Mouse (Mus musculus) erythroblast, adult 5-6 weeks (primary cell): ENCODE measurements around the gene Eya3. TPM values are rescaled to one million over a fixed set of nuclear protein-coding genes. Genes with fewer than 3 reads are reported as not detected.
"Not testable (repeated sequence)": the region's sequence is repeated elsewhere in the genome, so short reads cannot be mapped to it uniquely, and the experiment has no call there.

Experiments used
- ATAC-seq: replicated peaks from 2 replicates; pipeline ENCODE4 v1.8.0; 2016; ENCODE audit warnings: moderate number of reproducible peaks, mild to moderate bottlenecking, moderate TSS enrichment, inconsistent platforms; ENCODE audit not compliant: poor library complexity, low FRiP score, severe bottlenecking
- total RNA-seq, 2 experiments: library from RNA; stranded (forward) in 1 of 2; stranded (reverse) in 1 of 2; fragments of 150-400 nt in 1 of 2; fragments of 200-764, 138-1000 nt in 1 of 2; gene quantifications; 2 replicates each; pipeline versions ENCODE4 v1.2.3 to v1.2.4; 2015 to 2017; ENCODE audit warnings: low replicate concordance in 2 of 2

Eya3 gene
- total RNA-seq, 2 experiments from 2014 or later = 25.6 to 34.6 TPM

DNA sequence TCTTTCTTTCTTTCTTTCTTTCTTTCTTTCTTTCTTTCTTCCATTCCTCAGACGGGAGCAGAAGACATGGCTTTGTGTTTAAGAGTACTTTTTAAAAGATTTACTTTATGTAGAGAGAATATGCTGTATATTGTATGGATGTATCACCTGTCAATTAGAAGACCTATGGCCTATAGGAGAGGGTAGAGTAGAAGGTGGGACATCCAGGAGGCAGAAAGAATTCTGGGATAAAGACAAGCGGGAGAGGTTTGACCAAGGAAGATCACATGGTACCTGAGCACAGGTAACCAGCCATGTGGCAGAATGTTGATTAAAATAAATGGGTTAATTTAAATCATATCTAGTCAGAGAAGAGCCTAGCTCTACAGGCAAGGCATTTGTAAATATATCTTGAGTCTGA is 96.0 kb downstream of the Eya3 start:
- ATAC-seq = no peak

- ATAC-seq = no peak
These were observed 96.6 kb downstream of the Eya3 start for GRCm38 (mm10) chr4:132735389-132735788.

- ATAC-seq = no peak
These were observed 97.1 kb downstream of the Eya3 start for GRCm38 (mm10) chr4:132735894-132736293.

- not testable (repeated sequence) for ATAC-seq
These were observed 98.4 kb downstream of the Eya3 start for GRCm38 (mm10) chr4:132737154-132737553.

- no peak for ATAC-seq
These were observed 102.7 kb downstream of the Eya3 start for GRCm38 (mm10) chr4:132741491-132741890.

DNA sequence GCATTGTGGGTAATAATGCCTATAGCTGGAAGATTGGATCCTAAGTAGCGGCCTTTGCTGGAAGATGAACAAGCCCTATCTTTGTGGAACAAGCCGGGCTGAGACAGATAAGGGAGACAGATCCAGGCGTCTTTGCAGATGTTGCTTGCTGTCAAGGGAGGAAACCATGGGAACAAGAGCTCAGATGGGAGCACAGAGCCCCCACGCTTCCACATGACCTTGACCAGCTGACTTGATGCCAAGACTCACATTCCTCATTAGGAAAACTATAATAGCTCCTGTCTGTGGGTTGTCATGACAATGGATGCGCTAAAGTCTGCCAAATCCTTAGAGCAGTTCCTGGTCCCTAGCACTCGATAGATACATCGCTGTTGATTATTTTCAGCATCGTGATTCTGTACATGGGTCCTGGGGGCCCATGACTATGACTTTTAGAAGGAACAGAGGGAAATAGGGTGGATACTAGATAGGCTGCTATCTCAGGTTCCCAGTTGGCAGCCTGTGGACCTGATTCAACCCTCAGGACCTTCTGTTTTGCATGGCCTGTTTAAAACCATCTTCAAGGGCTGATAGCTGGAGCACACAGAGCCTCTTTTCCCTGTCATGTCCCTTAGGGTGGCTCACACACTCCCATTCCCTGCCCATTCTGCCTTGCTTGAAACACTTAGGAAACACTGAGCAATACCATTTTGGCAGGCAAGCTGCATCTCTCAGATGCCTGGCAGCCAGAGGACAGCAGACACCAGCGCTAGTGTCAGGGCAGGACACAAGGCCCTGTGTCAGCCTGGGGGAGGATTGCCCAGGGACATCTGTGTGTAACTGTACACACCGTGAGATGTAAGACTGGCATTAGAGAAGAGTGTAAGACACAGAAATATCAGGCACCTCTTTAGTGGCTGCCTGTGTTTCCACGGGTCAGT is 105.5 kb downstream of the Eya3 start:
- ATAC-seq = no peak

DNA sequence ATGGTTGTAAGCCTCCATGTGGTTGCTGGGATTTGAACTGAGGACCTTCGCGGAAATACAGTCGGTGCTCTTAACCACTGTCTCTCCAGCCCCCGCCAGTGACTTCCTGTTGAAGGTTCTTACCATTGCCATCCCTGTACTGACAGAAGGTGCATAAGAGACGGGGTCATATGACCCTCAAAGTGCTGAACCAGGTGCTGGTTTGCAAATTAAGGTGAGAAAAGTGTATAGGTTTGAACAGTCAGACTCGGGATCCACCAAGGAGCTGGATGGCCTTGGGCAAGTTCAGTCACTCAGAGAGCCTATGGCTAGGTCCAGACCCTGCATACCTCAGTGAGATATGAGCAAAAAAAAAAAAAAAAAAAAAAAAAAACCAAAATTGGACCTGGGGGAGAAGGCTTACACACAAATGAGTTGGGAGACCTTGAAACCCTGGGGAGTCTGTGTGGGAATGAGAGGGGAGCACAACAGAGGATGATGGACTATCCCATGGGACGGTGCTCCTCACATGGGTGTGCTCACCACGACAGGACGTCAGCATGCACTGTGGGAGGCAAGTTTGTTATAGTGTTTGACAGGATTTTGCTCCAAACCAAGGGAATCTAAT is 108.2 kb downstream of the Eya3 start:
- ATAC-seq = 0 out of 2 replicates have a peak, but pooled peaks have one; percentile 16

DNA sequence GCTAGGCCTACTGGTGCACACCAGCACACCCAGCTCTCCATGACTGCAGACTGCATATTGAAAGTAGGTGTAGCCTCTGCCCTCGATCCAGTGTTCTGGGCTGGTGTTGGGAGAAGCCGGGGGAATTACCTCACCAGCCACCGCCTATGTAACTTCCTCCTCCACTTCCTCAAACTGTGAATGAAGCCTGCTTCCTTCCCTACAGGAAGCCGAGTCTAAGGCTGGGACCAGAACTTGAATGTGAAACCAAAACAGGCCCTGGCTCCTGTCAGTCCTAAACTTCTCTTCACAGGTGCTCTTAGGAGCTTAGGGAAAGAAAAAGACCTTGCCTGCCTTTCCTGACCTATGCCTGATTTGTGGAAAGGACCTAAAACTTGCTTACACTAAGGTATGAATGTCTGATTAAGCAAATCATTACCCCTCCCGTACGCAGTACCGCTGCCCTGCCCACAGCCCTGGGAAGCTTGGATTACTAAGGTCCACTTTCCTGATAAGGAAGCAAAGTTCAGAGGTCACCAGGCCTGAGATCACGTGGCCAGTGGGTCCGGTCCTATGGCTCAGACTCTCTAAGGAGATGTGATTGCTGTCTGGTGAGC is 109.0 kb downstream of the Eya3 start:
- 0 out of 2 replicates have a peak, but pooled peaks have one; percentile 31 for ATAC-seq

DNA sequence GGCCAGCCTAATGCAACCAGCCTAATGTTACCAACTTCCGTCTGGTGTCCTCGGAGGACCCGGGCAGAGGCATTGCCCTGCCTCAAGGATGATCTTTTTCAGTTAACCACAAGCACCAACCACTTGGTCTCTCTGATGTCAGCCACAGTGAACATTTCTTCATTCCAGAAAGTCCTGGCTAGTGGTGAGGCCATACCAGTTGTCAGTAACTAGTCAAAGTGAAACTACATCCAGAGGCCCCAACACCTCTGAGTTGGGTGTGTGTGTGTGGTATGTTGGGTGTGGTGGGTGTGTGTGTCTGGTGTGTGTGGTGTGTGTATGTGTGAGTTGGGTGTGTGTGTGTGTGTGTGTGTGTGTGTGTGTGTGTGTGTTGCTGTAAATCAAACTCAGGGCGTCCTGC is 110.0 kb downstream of the Eya3 start:
- ATAC-seq = no peak

GRCm38 (mm10) chr4:132749258-132749982 is 110.6 kb downstream of the Eya3 start:
- no peak for ATAC-seq

- ATAC-seq = no peak
These were observed 114.2 kb downstream of the Eya3 start for GRCm38 (mm10) chr4:132752992-132753391.

DNA sequence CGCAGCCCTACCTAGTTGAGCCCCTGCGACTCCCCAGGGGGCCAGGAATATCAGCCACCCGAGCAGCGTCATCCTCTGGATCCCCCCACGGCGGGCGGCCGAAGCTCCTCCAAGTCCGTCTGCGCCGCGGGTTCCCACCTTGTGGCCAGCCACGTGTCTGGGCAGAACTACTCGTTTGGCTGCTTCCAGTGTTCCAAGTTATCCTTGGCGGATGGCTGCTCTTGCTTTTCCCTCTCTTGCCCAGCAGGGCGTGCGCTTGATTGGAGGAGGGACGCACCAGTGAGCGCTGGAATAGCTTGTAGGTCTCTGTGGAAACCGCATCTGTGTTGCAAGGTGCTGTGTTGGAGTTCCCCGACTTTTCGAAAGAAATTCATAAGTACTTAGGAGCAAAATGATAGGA is 118.2 kb downstream of the Eya3 start, which contains the start of gene Smpdl3b:
TSS of gene Smpdl3b (minus strand) at position 279 of the 400 bp plus-strand sequence.
- no peak for ATAC-seq

GRCm38 (mm10) chr4:132757633-132758351 is 119.0 kb downstream of the Eya3 start:
- ATAC-seq = no peak

DNA sequence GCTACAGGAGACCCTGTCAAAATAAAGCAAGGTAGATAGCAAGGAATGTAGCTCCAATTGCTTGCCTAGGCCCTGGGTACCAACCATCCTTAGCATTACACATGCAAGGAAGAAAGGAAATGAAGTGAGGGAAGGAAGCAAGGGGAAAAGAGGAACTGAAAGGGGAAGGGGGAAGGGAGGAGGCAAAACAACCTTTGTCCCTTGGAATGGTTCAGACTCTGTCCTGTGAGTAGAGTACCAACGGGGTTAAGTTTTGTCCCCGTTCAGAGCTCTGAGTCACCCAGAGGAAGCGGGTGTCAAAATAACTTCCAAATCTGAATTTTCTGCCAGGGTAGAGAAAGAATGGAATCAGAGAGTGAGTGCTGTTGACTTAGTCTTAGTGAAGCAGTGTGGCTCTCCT is 121.5 kb downstream of the Eya3 start:
- ATAC-seq = no peak

- no peak for ATAC-seq
These were observed 123.8 kb downstream of the Eya3 start for GRCm38 (mm10) chr4:132762602-132763001.

GRCm38 (mm10) chr4:132763125-132763524 is 124.3 kb downstream of the Eya3 start:
- not testable (repeated sequence) for ATAC-seq

DNA sequence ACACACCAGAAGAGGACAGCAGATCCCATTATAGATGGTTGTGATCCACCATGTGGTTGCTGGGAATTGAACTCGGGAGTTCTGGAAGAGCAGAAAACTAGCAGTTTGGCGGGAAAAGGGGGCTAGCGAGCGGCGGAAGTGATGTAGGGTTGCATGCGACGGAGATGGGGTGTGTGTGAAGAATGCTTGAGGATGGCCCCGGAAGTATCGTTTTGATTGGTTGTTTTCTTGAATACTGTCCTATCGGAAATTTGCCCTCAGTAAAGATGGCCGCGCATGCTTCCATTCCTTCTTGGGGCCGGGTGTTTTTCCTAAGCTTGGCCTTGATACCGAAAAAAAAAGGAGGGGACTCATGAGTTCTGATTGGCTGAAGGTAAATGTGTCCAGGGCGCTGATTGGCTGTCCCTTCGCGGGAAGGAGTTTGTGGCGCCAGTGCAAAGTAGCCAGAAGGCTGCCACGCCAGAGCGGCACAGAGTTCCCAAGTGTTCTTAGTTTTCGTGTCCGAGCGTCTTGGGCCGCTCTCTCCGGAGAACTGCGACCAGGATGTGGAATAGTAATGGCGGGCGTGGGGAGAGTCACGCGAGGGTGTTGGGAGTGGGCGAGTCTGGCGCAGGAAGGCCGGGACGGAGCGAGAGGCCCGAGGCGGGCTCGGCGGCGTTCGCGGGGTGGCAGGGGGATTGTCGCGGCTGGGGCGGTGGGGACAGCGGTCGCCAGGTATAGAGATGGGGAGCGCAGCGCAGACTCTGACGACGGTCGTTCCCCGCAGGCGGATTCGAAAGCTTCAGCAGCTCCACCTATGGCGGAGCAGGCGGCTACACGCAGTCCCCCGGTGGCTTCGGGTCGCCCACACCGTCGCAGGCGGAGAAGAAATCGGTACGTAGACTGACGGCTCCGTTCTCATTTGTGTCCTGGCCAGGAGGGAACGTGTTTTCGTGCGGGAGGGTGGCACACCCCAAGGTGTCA is 129.4 kb downstream of the Eya3 start, which contains the start of gene Rpa2:
TSS of gene Rpa2 (plus strand) at position 419 of the 963 bp plus-strand sequence.
- ATAC-seq = peak; percentile 96

DNA sequence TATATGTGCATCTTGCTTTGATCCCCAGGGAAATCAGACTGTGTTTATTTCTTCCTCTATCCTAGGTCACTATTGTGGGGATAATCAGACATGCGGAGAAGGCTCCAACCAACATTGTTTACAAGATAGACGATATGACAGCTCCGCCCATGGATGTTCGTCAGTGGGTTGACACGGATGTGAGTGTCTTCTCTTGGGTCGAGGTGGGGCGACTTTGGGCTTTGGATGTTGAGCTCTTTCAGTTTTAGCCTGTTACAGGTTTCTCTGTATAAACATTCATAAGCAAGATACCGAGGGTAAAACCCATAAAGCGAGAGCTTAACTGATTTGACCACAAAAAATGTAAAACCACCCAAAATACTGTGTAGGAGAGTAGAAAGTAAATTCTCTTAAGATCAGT is 133.0 kb downstream of the Eya3 start:
- ATAC-seq = no peak
